Mouse (Mus musculus) gastrocnemius, postnatal 25 days (tissue): ENCODE data around the gene St3gal5. TPM values are rescaled to one million over a fixed set of nuclear protein-coding genes. Genes with fewer than 3 reads are reported as not detected.

Source experiments
- DNase-seq: peaks from one replicate; pipeline ENCODE4 v3.0.0; 2022
- total RNA-seq, 2 experiments: library from RNA; stranded (reverse); gene quantifications; 1 replicate in 1 of 2; 2 replicates in 1 of 2; pipeline ENCODE4 v1.2.3; 2021

St3gal5 gene
- total RNA-seq, 2 experiments from 2014 or later, result 89.0 to 117 TPM

DNA sequence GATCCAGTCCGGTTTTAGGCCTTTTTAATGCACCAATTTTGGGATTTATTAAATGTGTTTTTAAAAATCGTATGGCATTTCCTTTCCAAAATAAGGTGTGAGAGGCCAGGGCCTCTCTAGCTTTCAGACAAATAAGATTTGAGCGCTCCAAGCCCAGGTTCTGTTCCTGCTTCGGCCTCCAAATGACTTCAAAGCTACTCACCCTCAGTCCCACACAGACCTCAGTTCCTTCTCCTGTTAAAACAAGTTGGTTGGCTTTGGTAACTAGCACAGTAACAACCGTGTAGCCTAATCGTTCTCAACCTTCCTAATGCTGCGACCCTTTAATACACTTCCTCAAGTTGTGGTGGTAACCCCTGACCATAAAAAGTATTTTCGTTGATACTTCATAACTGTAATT lies 723 bp upstream of the St3gal5 start:
- no peak for DNase-seq

DNA sequence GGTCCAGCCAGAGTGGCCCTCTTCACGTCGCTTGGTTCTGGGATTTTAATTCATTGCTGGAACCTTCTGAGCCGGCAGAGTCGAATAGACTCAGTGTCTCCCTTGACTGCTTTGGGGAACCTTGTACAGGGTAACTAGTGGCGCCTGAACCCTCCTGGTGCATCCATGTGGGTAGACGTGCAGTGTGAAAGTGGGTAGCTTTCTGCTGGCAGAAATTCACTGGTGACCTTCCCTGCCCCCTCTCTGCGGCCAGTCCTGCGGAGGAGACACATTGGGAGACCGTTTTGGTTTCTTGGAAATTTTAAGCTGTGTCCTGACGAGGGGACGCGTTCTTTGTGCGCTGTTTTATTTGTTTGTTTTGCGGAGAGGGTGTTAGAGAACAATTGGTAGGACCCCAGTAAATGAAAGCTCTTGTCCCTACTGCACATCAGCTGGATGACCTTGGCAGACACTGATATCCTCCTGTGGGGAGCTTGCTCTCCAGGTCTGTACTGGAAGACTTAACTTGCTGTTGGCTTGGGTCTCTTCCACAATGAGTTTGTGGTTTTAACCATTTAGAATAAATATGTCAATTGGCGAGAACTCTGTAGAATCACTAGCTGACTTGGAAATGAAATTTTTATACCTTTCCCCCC lies 746 bp downstream of the St3gal5 start:
- peak; percentile 27 for DNase-seq

DNA sequence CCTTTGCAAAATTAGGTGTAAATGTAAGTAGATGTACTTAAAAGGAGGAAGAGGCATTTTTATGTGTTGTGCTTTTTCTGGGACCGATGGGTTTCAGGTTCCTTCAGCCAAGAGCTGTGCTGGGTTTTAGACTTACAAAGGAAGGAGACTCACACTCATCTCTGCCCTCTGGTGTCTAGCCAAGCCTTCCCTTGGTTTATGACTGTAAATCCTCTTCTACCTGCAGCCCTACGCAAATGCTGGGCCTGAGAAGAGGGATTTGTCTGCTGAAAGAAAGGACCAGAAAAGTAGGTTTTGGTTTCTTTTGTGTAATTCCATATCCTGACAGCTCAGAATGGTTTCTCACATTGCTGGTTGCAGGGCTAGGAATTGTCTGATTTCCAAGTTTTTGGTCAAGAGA lies 1.3 kb downstream of the St3gal5 start:
- no peak for DNase-seq

- no peak for DNase-seq
These were observed 1.9 kb downstream of the St3gal5 start for GRCm38 (mm10) chr6:72099281-72099680.

DNA sequence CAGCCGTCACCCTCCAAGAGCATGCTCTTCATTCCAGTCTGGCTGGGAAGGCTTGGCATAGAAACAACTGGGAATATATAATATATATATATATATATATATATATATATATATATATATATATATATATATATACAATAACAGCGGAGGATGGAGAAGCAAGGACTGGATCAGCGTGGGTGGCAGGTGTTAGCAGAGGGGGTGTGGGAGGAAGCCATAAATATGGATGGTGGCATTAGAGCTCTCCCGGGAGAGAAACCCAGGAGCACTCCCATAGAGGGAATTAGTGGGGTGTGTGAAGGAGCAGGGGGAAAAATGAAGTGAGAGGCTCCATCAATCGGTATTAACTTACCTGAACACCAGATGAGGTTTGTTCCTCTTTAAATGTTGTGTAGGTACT lies 2.8 kb downstream of the St3gal5 start:
- DNase-seq, result no peak

DNA sequence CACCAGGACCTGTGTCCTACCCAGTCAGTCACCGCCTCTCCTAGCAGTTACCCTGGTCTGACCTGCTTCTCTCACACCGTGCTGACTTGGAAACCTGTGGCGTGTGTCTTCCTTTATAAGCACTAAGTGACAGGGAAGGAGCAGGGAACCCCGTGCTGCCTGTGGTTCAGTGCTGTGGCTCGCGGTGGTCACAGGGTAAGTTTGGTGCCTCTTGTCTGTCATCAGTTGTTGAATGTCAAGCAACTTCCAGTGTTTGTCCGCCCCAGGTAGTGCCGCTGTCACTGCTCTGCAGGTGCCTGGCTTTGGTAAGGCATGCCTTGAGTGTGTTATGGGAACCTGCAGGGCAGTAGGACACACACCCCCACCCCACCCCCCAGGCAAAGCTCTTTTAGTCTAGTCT lies 3.5 kb downstream of the St3gal5 start:
- no peak for DNase-seq

- no peak for DNase-seq
These were observed 4.0 kb downstream of the St3gal5 start for GRCm38 (mm10) chr6:72101386-72101785.

- DNase-seq, result no peak
These were observed 4.7 kb downstream of the St3gal5 start for GRCm38 (mm10) chr6:72102066-72102465.

- no peak for DNase-seq
These were observed 7.1 kb downstream of the St3gal5 start for GRCm38 (mm10) chr6:72104534-72104933.

DNA sequence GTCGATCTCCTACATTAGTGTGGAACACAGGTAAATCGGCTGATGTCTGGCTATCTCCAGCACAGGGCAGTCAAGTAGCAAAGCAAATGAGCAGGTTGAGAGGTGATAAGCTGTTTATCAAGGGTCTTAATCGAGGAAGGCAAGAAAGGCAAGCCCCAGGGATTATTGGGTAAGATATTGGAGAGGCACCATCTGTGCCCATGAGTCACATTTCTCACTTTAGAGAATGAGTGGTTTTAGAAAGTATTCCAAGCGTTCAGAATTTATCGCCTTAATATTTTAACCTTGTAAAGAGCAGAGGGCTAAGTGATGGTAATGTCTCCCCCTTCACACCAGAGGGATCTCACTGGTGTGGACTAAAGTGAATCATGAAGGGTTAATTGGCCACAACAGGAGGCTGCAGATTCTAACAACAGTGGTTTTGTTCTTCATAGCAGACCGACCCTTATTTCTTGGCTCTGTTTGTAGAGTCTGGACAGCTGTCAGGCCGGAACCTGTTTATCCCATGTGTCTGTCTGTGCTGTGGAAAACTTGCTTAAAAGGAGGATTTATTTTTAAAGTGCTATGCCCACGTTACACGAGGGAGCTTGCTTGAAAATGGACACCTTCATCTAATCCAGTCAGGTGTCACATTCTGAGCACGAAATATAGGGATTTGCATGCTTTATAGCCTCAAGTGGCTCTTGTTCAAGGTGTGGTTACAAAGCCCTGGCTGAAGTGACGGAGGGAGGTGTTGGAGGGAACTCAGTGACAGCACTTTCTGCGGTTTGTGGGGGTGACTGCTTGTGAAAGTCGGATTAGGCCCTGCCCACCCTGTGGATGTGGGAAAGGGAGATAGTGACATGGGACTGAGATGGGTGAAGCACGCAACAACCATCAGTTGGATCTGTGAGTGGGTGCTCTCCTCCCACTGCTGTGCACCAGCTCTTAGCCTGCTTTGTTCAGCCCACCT lies 11.8 kb downstream of the St3gal5 start:
- no peak for DNase-seq

DNA sequence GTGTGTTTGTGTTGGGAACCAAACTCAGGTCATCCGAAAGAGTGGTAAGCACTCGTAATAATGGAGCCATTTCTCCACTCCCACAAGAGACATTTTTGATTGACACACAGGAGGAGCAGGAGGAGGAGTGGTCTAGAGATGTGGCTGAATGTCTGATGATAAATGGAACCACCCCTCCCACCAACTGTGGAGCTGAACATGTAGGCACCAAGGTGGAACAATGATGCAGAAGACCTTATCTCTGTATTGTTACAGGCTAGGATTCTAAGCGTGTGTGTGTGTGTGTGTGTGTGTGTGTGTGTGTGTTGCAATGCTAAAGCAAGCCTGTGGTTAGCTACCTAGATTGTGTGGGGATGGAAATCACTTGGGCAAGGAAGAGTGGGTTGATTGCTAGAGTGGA lies 13.2 kb downstream of the St3gal5 start:
- DNase-seq, result no peak

DNA sequence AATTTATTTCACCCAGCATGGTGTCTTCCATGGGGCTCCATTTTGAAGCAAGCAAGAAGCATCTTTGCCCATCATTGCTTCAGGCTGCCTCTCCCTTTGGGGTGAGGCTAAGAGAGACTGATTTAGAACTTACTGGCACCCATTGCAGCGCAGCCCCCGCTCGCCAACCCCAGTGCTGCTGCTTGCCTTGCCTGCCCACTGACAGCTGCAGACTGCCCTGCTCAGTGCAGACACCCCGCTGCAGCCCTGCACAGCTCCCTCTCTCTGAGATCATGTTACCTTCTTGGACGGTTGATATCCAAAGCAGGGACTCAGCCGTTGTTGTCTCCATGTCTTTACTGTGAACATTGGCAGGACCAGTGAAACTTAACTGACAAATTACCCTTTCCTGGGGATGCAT lies 15.2 kb downstream of the St3gal5 start:
- DNase-seq, result peak; percentile 63

DNA sequence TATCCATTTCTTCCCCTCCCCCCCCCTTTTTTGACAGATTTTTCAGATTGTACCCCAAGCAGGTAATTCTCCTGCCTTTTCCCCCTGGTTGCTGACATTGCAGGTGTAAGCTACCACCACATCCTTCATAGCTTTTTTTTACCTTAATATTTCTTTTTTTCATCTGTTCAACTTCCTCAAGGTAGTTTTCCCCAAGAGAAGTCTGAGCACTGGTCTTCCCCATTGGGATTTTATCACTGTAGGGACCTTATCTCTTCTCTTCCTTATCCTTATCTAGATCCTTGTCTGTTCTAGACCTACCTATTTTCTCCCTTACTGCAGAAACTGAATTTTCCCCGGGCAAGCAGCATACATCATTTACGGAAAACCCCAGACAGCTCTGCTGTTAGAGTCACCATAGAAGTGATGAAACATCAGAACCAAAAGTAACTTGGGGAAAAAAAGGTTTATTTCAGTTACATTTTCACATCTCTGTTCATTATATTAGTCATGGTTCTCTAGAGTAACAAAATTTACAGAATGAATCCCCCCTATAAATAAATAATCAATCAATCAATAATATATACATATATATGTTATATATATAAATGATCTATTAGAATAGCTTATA lies 15.8 kb downstream of the St3gal5 start:
- DNase-seq, result no peak

DNA sequence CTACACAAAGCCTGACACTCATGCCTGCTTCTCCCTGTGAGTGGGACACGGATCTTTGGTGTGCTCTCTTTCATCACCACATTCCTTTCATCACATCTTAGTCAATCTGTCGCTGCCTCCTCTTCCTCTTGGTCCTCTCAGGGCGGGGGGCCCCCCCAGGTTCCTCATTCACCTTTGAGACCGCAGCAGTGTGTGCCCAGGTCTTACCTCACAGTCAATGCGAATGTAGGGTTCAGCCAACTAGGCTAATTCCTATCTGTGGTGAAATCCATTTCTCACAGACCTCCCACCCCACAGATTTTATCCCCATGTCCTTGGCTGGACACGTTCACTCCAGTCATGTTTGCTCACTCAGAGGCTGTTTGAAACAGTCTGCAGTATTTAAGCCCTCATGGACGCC lies 17.5 kb downstream of the St3gal5 start:
- DNase-seq, result no peak

DNA sequence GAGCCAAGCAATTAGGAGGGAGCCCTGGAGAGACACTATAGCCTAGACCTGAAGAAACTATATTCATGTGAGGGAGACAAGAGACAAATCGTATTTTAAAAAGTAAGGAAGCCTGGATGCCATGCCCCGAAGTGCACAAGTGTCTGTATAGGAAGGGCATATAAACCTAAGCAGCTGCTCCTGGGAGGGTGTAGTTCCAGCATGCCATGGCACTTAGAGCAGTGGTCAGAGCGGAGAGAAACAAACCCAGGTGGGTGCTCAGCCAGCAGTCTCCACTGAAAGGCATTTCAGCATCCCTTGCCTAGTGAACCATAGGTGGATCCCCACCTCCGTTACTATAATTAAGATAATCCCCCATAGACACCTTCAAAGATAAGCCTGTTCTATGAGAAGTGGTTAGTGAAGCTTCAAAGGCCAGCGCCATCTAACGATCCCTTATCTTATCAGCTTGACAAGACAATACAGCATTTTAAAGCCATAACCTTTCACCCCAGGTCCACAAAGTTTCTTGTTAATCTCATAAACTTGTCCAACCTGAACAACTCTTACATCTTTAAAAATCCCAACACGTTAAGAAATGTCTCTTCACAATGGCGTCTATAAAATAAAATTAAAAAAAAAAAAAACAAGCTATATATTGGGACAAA lies 20.1 kb downstream of the St3gal5 start:
- no peak for DNase-seq

GRCm38 (mm10) chr6:72119870-72120269 lies 22.5 kb downstream of the St3gal5 start:
- no peak for DNase-seq

DNA sequence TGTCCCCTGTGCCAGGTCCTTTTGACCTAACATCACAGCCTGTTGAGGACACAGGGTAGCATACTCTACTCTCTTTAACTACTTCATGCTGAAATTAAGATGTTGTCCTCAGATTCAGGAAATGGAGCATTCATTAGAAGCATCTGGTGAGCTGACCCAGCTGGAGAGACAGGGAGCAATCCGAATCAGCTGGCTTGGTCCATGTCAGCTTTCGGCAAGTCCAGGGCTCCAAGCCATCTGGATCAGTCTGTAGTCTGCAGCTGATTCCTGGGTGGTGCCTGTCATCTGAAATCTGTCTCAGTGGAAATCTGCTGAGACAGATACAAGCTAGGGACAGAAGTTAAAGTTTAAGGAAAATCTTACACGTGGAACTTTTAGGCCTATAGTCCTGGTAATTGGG lies 23.9 kb downstream of the St3gal5 start:
- peak; percentile 56 for DNase-seq

- DNase-seq, result no peak
These were observed 25.1 kb downstream of the St3gal5 start for GRCm38 (mm10) chr6:72122515-72122914.

GRCm38 (mm10) chr6:72124315-72125103 lies 27.1 kb downstream of the St3gal5 start:
- peak; percentile 66 for DNase-seq

DNA sequence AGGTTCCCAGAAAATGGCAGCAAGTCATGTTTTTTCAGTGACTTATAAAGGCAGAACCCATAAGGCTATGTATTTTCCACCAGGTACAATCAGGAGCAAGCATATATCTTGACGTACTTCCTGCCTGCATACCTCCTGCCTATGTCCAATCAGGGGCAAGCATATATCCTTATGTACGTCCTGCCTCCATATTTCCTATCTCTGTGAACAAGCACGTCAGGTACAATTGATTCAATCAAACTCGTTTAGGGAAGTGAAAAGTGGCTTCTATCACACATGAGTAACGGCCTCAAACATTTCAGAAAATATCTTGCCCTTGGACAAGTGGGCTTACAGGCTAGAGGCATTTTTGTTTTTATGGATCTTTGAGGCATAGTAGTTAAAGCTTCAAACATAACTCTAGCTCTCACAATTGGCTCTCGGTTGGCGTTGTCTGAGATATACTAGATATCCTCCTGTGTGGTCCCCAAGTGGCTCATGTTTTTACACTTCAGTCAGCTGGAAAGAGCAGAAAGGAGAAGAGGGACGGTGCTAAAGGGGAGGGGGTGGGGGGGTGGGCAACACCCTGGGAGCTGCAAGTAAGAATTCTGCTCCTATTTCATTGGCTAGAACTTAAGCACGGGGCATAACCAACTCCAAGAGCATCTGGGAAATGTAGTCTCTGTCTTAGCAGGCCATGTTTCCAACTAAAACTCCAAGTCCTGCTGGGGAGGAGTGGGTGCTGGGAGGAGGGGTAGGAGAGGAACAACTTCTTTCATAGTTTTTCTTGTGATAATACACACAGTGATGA lies 28.9 kb downstream of the St3gal5 start:
- no peak for DNase-seq

DNA sequence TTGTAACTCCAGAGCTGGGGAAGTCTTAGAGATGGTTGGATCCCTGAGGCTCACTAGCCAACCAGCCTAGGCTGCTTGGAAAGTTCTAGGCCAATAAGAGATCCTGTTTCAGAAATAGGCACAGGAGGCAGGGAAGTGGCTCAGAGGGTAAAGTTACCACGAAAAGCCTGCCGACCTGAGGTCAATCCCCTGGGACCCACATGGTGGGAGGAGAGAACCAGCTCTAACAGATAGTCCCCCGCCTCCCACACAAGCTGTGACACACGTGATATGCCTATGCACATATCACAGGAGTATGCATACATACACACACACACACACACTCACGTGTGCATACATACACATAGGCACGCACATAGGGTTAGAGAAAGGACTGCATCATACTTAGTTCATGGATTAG lies 32.7 kb downstream of the St3gal5 start:
- no peak for DNase-seq
